ENCODE assay signal across 14 mouse cellular contexts in the genomic region with DNA sequence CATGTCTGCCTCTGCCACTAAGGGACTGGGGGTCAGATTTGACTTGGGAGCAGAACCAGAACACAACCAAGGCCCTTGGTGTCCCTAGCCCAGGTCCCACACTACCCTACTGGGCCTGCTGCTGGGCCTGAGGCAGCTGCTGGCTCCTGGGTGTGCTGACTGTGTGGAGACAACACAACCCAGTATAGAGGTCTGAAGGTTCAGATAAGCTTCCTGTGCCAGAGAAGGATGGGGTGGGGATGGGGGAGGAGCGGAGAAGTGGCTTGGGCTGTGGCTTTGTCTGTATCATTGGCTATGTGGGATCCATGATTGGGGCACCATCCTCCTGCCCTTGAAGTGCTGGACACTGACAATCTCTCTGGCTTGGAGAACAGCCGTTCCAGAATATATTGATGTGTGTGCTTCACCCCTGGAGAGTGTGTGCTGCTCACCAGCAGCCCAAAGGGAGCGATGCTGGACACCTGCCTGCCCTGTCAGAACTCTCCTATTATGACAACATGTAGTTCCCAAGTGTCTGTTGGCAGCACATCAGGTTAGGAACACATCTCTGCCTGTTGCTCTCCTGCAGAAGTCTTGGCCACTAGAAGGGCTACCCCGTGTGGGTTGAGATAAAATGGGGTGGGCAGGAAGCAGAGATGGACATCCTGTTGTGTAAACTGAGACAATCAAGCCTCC. TPM values are rescaled to one million over a fixed set of nuclear protein-coding genes. Genes with fewer than 3 reads are reported as not detected.
A peak's percentile ranks its signal among the peaks of the same experiment; 100 is the strongest.
DNase-seq lines count a peak whose midpoint lies in the region; ATAC-seq and TF ChIP-seq lines count a peak whose summit lies in the region.
"Had no signal": no experiment of that assay in that cellular context is flagged by ENCODE, and none has a peak within 500 bp of the region (broad histone marks: within the 10 kb centered on the region; RNA-seq: fewer than 3 reads in every experiment).

No protein-coding gene starts in this region.

- TF ChIP-seq CTCF in olfactory bulb, adult 2 months (IDR thresholded peaks at IDR 0.05; ENCODE audit: insufficient read depth, low read depth, low read length), result no peak

- H3K36me3 ChIP-seq in hindbrain, embryonic 10.5 days, result no peaks in the 10 kb centered on the region
- no peaks in the 10 kb centered on the region for H3K36me3 ChIP-seq in hindbrain, embryonic 12.5 days
- H3K36me3 ChIP-seq in intestine, embryonic 16.5 days (ENCODE audit: control insufficient read depth, insufficient read depth, low read length), result no peaks in the 10 kb centered on the region

- no peaks in the 10 kb centered on the region for H3K9me3 ChIP-seq in hindbrain, embryonic 10.5 days
- H3K9me3 ChIP-seq in hindbrain, embryonic 12.5 days (replicated peaks), result no peaks in the 10 kb centered on the region
- H3K9me3 ChIP-seq in intestine, embryonic 16.5 days (ENCODE audit: control insufficient read depth, low read length), result no peaks in the 10 kb centered on the region

- WGBS in hindbrain, embryonic 10.5 days, result 82% methylated on average over 4 of the region's 4 CpGs
- WGBS in hindbrain, embryonic 12.5 days, result 77% methylated on average over 4 of the region's 4 CpGs
- 69% methylated on average over 4 of the region's 4 CpGs for WGBS in intestine, embryonic 16.5 days
- WGBS in olfactory bulb, adult 2 months, result 72% methylated on average over 4 of the region's 4 CpGs

- peaks cover 34% of the 10 kb centered on the region for H3K27me3 ChIP-seq in hindbrain, embryonic 10.5 days (ENCODE audit: insufficient read depth, poor library complexity, severe bottlenecking)
- H3K27me3 ChIP-seq in hindbrain, embryonic 12.5 days, result no peaks in the 10 kb centered on the region; the same call in 1 of the 2 replicates
- 0 out of 2 replicates have a peak, but pooled peaks cover 2% of the 10 kb centered on the region for H3K27me3 ChIP-seq in intestine, embryonic 16.5 days (replicated peaks; ENCODE audit: control insufficient read depth, insufficient read depth, low read length)
- H3K27me3 ChIP-seq: Patski had no signal

- TF ChIP-seq POLR2A in olfactory bulb, adult 2 months (IDR thresholded peaks at IDR 0.05; ENCODE audit: insufficient read depth, low read depth, low read length), result no peak

- H3K4me1 ChIP-seq in hindbrain, embryonic 10.5 days (replicated peaks), result peaks cover 21% of the 10 kb centered on the region
- peaks cover 10% of the 10 kb centered on the region for H3K4me1 ChIP-seq in hindbrain, embryonic 12.5 days
- peaks cover 12% of the 10 kb centered on the region for H3K4me1 ChIP-seq in intestine, embryonic 16.5 days (ENCODE audit: control insufficient read depth, insufficient read depth, low read length)
- H3K4me1 ChIP-seq in olfactory bulb, adult 2 months (ENCODE audit: control insufficient read depth, insufficient read depth, low read length), result peaks cover 56% of the 10 kb centered on the region

- no peak overlapping the region for H3K4me3 ChIP-seq in hindbrain, embryonic 10.5 days
- H3K4me3 ChIP-seq in hindbrain, embryonic 12.5 days, result no peak overlapping the region
- H3K4me3 ChIP-seq in intestine, embryonic 16.5 days (ENCODE audit: low read length), result no peak overlapping the region
- H3K4me3 ChIP-seq in olfactory bulb, adult 2 months (ENCODE audit: insufficient read depth, low read depth, low read length), result peak overlapping the region; percentile 6; the same call in 1 of the 2 replicates

- H3K27ac ChIP-seq in hindbrain, embryonic 10.5 days, result 0 out of 2 replicates have a peak overlapping the region, but pooled peaks have one; percentile 20
- H3K27ac ChIP-seq in hindbrain, embryonic 12.5 days, result no peak overlapping the region
- no peak overlapping the region for H3K27ac ChIP-seq in intestine, embryonic 16.5 days (ENCODE audit: low read length)
- H3K27ac ChIP-seq in olfactory bulb, adult 2 months (ENCODE audit: insufficient read depth, low read depth, low read length), result peak overlapping the region; percentile 8; the same call in 1 of the 2 replicates

- no peak for DNase-seq in hindbrain, embryonic 10.5 days (ENCODE audit: low spot score)
- DNase-seq in c-Kit-negative CD71-positive TER-119-positive erythroid progenitor cells, embryonic 14.5 days (ENCODE audit: low read depth, low spot score), result peak; percentile 68
- no peak for DNase-seq in cerebellum, postnatal 36 days
- no peak for DNase-seq in urinary bladder, adult 18-20 months (ENCODE audit: low spot score in 2 of 2)
- DNase-seq in adrenal gland, adult 2 months, result no peak
- DNase-seq: adrenal gland, postnatal 25 days; cerebellum, postnatal 14 days; kidney, adult 11 months; lung, postnatal 10 days had no signal

- H3K9ac ChIP-seq in hindbrain, embryonic 12.5 days, result no peak overlapping the region
- no peak overlapping the region for H3K9ac ChIP-seq in intestine, embryonic 16.5 days (ENCODE audit: low read depth, low read length)

- ATAC-seq in hindbrain, embryonic 12.5 days (ENCODE audit: low FRiP score), result no peak
- ATAC-seq in intestine, embryonic 16.5 days, result peak; percentile 71
- ATAC-seq: midbrain, embryonic 16.5 days; Patski had no signal

- no peak overlapping the region for H3K4me2 ChIP-seq in hindbrain, embryonic 12.5 days (replicated peaks)
- no peak overlapping the region for H3K4me2 ChIP-seq in intestine, embryonic 16.5 days (ENCODE audit: low read depth, low read length)

RNA-seq across cellular contexts. Expression of a gene that starts 36.0 kb away (rescaled TPM):
- 6.2 and 8.4 TPM in 2 replicates for polyA plus RNA-seq in hindbrain, embryonic 10.5 days (2016; fragmentation: Nextera tagmentation; extraction: Ambion mirVana)
- polyA plus RNA-seq in hindbrain, embryonic 12.5 days (2016; fragmentation: Nextera tagmentation; extraction: Ambion mirVana), result 12.6 and 15.0 TPM in 2 replicates
- polyA plus RNA-seq in intestine, embryonic 16.5 days (2015; fragmentation: Nextera tagmentation; extraction: Ambion mirVana), result 18.6 and 20.4 TPM in 2 replicates
- 71.7 TPM in 1 of 2 replicates, not detected in the other for polyA plus RNA-seq in olfactory bulb, adult 2 months (2012; ENCODE audit: insufficient read depth, insufficient read length, low replicate concordance, missing spikeins)
- total RNA-seq in adrenal gland, adult 2 months (2021), result 10 to 100 TPM; 36.1 to 52.3 TPM
- polyA plus RNA-seq in adrenal gland, adult 2 months (2012; rRNA removed), result 69.8 and 94.3 TPM in 2 replicates

Comparison
In these comparisons a context has a peak if more than half of its experiments do, and no peak if none do; other contexts are left out.
1. H3K27ac ChIP-seq: peak in hindbrain, embryonic 10.5 days (single experiment) and olfactory bulb, adult 2 months (single experiment); none in hindbrain, embryonic 12.5 days (single experiment) and intestine, embryonic 16.5 days (single experiment).